Mouse (Mus musculus) cortical plate, adult 2 months (tissue): ENCODE measurements around the gene Dph3.
"Not testable (repeated sequence)": the region's sequence is repeated elsewhere in the genome, so short reads cannot be mapped to it uniquely, and the experiment has no call there.

Source experiments
- CTCF ChIP-seq: fragments of 200-500 bp; IDR thresholded peaks from 2 replicates; pipeline ENCODE4 v1.5.1; 2011; ENCODE audit warnings: mild to moderate bottlenecking, control low read depth, low read length; ENCODE audit not compliant: insufficient read depth; ENCODE audit errors: extremely low read depth
- POLR2A ChIP-seq: fragments of 200-500 bp; IDR thresholded peaks from 2 replicates; pipeline ENCODE4 v1.6.1; 2011; ENCODE audit warnings: mild to moderate bottlenecking, low read length, control low read depth; ENCODE audit not compliant: insufficient read depth; ENCODE audit errors: extremely low read depth

DNA sequence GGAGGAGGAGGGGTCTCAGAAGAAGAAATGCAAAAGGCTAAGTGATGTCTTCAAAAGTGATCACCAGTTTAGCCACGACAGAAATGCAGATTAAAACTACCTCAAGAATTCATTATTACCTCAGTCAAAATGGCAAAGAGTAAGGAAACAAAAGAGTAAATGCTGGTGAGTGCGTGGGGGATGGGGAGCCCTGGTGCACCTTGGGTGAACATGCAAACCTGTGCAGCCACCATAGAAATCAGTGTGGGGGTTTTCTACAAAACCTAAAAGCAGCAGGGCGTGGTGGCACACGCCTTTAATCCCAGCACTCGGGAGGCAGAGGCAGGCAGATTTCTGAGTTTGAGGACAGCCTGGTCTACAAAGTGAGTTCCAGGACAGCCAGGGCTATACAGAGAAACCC is 39.7 kb upstream of the Dph3 start:
- not testable (repeated sequence) for TF ChIP-seq POLR2A, CTCF
